Mouse (Mus musculus): ENCODE results near the gene Hjurp. TPM values are rescaled to one million over a fixed set of nuclear protein-coding genes. Genes with fewer than 3 reads are reported as not detected.

Hjurp gene
- total and polyA plus RNA-seq, 3 experiments, result 59.4 to 103 (median 76.3) TPM

- TF ChIP-seq SMC3 (IDR thresholded peaks at IDR 0.05; ENCODE audit: low read depth, low read length), result peak; percentile 20; the same call in 1 of the 2 replicates
- 0 out of 2 replicates have a peak, but pooled peaks have one; percentile 3 for TF ChIP-seq TCF12 (IDR thresholded peaks at IDR 0.05; ENCODE audit: low read depth, low read length)
- TF ChIP-seq BHLHE40 (IDR thresholded peaks at IDR 0.05; ENCODE audit: borderline replicate concordance, low read depth, low read length), result no peak; the same call in 1 of the 2 replicates
- TF ChIP-seq ZNF384 (IDR thresholded peaks at IDR 0.05; ENCODE audit: low read depth, low read length), result no peak
- TF ChIP-seq POLR2AphosphoS5 (IDR thresholded peaks at IDR 0.05; ENCODE audit: borderline replicate concordance, low read depth, low read length), result no peak
- TF ChIP-seq MXI1 (IDR thresholded peaks at IDR 0.05; ENCODE audit: low read depth, low read length), result no peak; the same call in none of the 2 replicates
- peak; percentile 79 for TF ChIP-seq MAX (IDR thresholded peaks at IDR 0.05; ENCODE audit: low read length)
- no peak for TF ChIP-seq NRF1 (IDR thresholded peaks at IDR 0.05; ENCODE audit: insufficient read depth, low read depth, low read length, poor library complexity, severe bottlenecking)
- no peak; a peak in 1 of 6 replicates for TF ChIP-seq CTCF (IDR thresholded peaks at IDR 0.05 in 2 of 3, conservative IDR thresholded peaks at IDR 0.05 in 1 of 3; ENCODE audit: control insufficient read depth in 1 of 3, insufficient read depth in 1 of 3, low read depth in 2 of 3, low read length in 3 of 3, poor library complexity in 1 of 3, severe bottlenecking in 1 of 3)
- no peak for TF ChIP-seq GATA1 (IDR thresholded peaks at IDR 0.05; ENCODE audit: low read depth, low read length)
- no peak for TF ChIP-seq MEF2A (IDR thresholded peaks at IDR 0.05; ENCODE audit: extremely low read depth, insufficient replicate concordance, low read depth, low read length, poor library complexity, severe bottlenecking)
- TF ChIP-seq CHD2 (IDR thresholded peaks at IDR 0.05; ENCODE audit: low read length), result no peak
- TF ChIP-seq E2F4 (IDR thresholded peaks at IDR 0.05; ENCODE audit: borderline replicate concordance, low read depth, low read length), result no peak
- no peak for TF ChIP-seq POLR2A (IDR thresholded peaks at IDR 0.05; ENCODE audit: control insufficient read depth in 1 of 2, insufficient read depth in 1 of 2, low read depth in 1 of 2, low read length in 2 of 2, poor library complexity in 1 of 2)
- no peak; the same call in 1 of the 2 replicates for TF ChIP-seq MAZ (IDR thresholded peaks at IDR 0.05; ENCODE audit: low read depth, low read length)
- TF ChIP-seq POLR2AphosphoS2 (IDR thresholded peaks at IDR 0.05; ENCODE audit: low read length), result no peak
- TF ChIP-seq MYB (IDR thresholded peaks at IDR 0.05; ENCODE audit: low read depth, low read length), result no peak
- 0 out of 2 replicates have a peak, but pooled peaks have one; percentile 2 for TF ChIP-seq SIN3A (IDR thresholded peaks at IDR 0.05; ENCODE audit: low read length)
- no peak for TF ChIP-seq TAL1 (IDR thresholded peaks at IDR 0.05; ENCODE audit: low read length)
- TF ChIP-seq GABPA (IDR thresholded peaks at IDR 0.05; ENCODE audit: low read depth, low read length), result no peak
- 0 out of 2 replicates have a peak, but pooled peaks have one; percentile 46 for TF ChIP-seq UBTF (IDR thresholded peaks at IDR 0.05; ENCODE audit: borderline replicate concordance, insufficient read depth, low read depth, low read length)
- peak; percentile 39; the same call in 1 of the 2 replicates for TF ChIP-seq RCOR1 (IDR thresholded peaks at IDR 0.05; ENCODE audit: low read depth, low read length)
- no peak for TF ChIP-seq ZKSCAN1 (IDR thresholded peaks at IDR 0.05; ENCODE audit: low read depth, low read length)
- peak; percentile 70; the same call in 1 of the 2 replicates for TF ChIP-seq MYC (IDR thresholded peaks at IDR 0.05; ENCODE audit: low read depth, low read length)
- no peak for TF ChIP-seq ZC3H11A (IDR thresholded peaks at IDR 0.05; ENCODE audit: low read depth, low read length)
- no peak; a peak in 2 of 4 replicates for TF ChIP-seq EP300 (IDR thresholded peaks at IDR 0.05; ENCODE audit: low read depth in 1 of 2, low read length in 2 of 2)
Measured at GRCm38 (mm10) chr1:88276524-88277097, 822 bp downstream of the Hjurp start (continued).
